Mouse (Mus musculus) heart, adult 2 months (tissue): ENCODE measurements around the gene Gm884. TPM values are rescaled to one million over a fixed set of nuclear protein-coding genes. Genes with fewer than 3 reads are reported as not detected.

Experiments used
- DNase-seq, 2 experiments: peaks; one replicate each; pipeline ENCODE4 v3.0.0; 2021
- H3K27ac ChIP-seq: fragments of 200-600 bp; 2 replicates; pipeline ENCODE4 v1.8.1; 2022
- H3K27me3 ChIP-seq: fragments of 200-500 bp; 2 replicates; pipeline ENCODE4 v1.6.1; 2012; ENCODE audit warnings: mild to moderate bottlenecking, low read length, inconsistent platforms, mixed read lengths; ENCODE audit not compliant: control insufficient read depth, insufficient read depth
- H3K36me3 ChIP-seq: fragments of 200-500 bp; 2 replicates; pipeline ENCODE4 v1.6.1; 2012; ENCODE audit warnings: low read length, inconsistent platforms; ENCODE audit not compliant: control insufficient read depth, insufficient read depth
- H3K4me1 ChIP-seq: fragments of 200-500 bp; 2 replicates; pipeline ENCODE4 v1.6.1; 2011; ENCODE audit warnings: low read length; ENCODE audit not compliant: control insufficient read depth, insufficient read depth
- H3K4me3 ChIP-seq: fragments of 200-600 bp; 2 replicates; pipeline ENCODE4 v1.8.1; 2022
- H3K79me2 ChIP-seq: fragments of 200-500 bp; replicated peaks from 2 replicates; pipeline ENCODE4 v1.6.1; 2012; ENCODE audit warnings: mild to moderate bottlenecking, inconsistent platforms, low read length, moderate library complexity, mixed read lengths; ENCODE audit not compliant: control insufficient read depth, insufficient read depth
- H3K9ac ChIP-seq: fragments of 200-500 bp; 2 replicates; pipeline ENCODE4 v1.6.1; 2012; ENCODE audit warnings: low read depth, mild to moderate bottlenecking, control low read depth, inconsistent platforms, low read length, mixed read lengths
- CTCF ChIP-seq: fragments of 200-600 bp; IDR thresholded peaks from 2 replicates; pipeline ENCODE4 v1.8.1; 2022; ENCODE audit warnings: antibody characterized with exemption, mild to moderate bottlenecking, moderate library complexity
- EP300 ChIP-seq: fragments of 200-500 bp; IDR thresholded peaks from 2 replicates; pipeline ENCODE4 v1.6.1; 2011; ENCODE audit warnings: low read depth, low read length, control low read depth; ENCODE audit not compliant: insufficient read depth
- POLR2A ChIP-seq: fragments of 200-500 bp; IDR thresholded peaks from 2 replicates; pipeline ENCODE4 v1.6.1; 2011; ENCODE audit warnings: mild to moderate bottlenecking, low read depth, low read length, control low read depth; ENCODE audit not compliant: insufficient read depth
- WGBS: fragments of 180-500 bp; shearing (Covaris S2); methylation state at CpG from one replicate; pipeline ENCODE4 v1.1.7; 2018; 5-methylcytosine and 5-hydroxymethylcytosine counted together
- intact Hi-C: fragments of 180-260 bp; cut with DNase I; formaldehyde crosslinking; loops from one replicate; pipeline ENCODE4 v1.15.1; 2025
- polyA plus RNA-seq: library from polyadenylated mRNA; depleted of rRNA; stranded (reverse); fragments of >200 nt; gene quantifications from 2 replicates; pipeline ENCODE4 v1.2.3, GENCODE M21; 2012
- total RNA-seq, 2 experiments: library from RNA; stranded (reverse); gene quantifications; 2 replicates each; pipeline ENCODE4 v1.2.3; 2021

The Gm884 gene
- total and polyA plus RNA-seq, 3 experiments: not detected

DNA sequence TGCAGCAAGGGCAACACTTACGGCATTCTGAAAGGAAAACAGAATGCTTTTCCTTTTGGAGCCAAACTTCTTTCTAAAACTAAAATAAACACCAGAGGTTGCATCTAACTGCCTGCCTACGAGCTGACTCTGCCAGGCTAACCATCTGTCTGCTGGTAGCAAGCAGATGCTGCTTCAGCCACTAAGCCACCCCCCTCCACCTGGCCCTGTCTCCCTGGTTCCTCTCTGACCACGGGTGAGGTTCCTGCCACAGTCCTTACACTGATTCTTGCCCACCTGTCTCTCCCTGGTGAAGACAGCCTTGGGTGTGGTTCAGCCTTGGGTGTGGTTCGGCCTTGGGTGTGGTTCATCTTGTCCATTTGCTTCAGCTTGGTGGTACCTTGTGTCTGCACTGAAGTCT lies 40.9 kb upstream of the Gm884 start:
- intact Hi-C loops: no loop called here
- H3K36me3 ChIP-seq: no peaks in the 10 kb centered on the region
- DNase-seq: no peak
- no peak for TF ChIP-seq CTCF
- no peak for TF ChIP-seq EP300
- TF ChIP-seq POLR2A: no peak
- no peaks in the 10 kb centered on the region for H3K4me1 ChIP-seq
- H3K4me3 ChIP-seq: no peak overlapping the region
- no peaks in the 10 kb centered on the region; the same call in 1 of the 2 replicates for H3K27me3 ChIP-seq
- no peaks in the 10 kb centered on the region for H3K79me2 ChIP-seq
- no peak overlapping the region for H3K27ac ChIP-seq
- 42% methylated on average over 4 of the region's 4 CpGs for WGBS
- no peak overlapping the region for H3K9ac ChIP-seq

DNA sequence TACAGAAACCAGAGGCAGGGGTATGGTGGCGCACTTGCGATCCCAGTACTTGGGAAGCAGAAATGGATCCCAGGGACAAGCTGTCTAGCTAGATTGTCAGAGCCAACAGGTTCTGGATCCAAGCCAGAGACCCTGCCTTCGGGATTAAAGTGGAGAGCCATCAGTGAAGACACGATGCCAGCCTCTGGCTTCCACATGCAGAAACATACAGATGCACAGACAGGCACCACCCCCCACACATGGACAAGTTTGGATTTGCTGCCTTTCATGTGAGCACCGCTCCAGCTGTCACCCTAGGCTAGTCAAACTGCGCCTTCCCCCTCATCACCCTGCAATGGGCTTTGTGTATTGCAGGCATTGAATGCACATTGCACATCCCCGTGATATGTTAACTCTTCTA lies 37.2 kb upstream of the Gm884 start:
- H3K79me2 ChIP-seq: no peaks in the 10 kb centered on the region
- TF ChIP-seq EP300 (no peak), POLR2A (no peak), CTCF (no peak)
- H3K4me1 ChIP-seq: no peaks in the 10 kb centered on the region
- H3K27me3 ChIP-seq: no peaks in the 10 kb centered on the region
- no peaks in the 10 kb centered on the region for H3K36me3 ChIP-seq
- H3K4me3 ChIP-seq: no peak overlapping the region
- intact Hi-C loops: no loop called here
- no peak overlapping the region for H3K9ac ChIP-seq
- H3K27ac ChIP-seq: no peak overlapping the region
- no peak for DNase-seq
- WGBS: 81% methylated on average over 7 of the region's 7 CpGs

- peak in 1 of 2 experiments; percentile 23 for DNase-seq
Measured at GRCm38 (mm10) chr11:103656520-103656919, 35.6 kb upstream of the Gm884 start.

GRCm38 (mm10) chr11:103653359-103653965 lies 32.5 kb upstream of the Gm884 start:
- Histone ChIP-seq H3K36me3 (no peaks in the 10 kb centered on the region), H3K27ac (no peak overlapping the region), H3K27me3 (peaks cover 13% of the 10 kb centered on the region), H3K9ac (no peak overlapping the region), H3K4me1 (no peaks in the 10 kb centered on the region), H3K79me2 (no peaks in the 10 kb centered on the region), H3K4me3 (no peak overlapping the region)
- DNase-seq: no peak
- WGBS: 48% methylated on average over 10 of the region's 10 CpGs
- TF ChIP-seq POLR2A (no peak), CTCF (no peak), EP300 (no peak)
- intact Hi-C loops: no loop called here

More at GRCm38 (mm10) chr11:103656520-103656919, 35.6 kb upstream of the Gm884 start:
- Histone ChIP-seq H3K27me3 (peaks cover 2% of the 10 kb centered on the region; the same call in 1 of the 2 replicates), H3K4me3 (no peak overlapping the region), H3K27ac (no peak overlapping the region), H3K4me1 (no peaks in the 10 kb centered on the region), H3K36me3 (no peaks in the 10 kb centered on the region), H3K79me2 (no peaks in the 10 kb centered on the region), H3K9ac (no peak overlapping the region)
- WGBS: 7% methylated on average over 3 of the region's 3 CpGs
- intact Hi-C loops: no loop called here
- TF ChIP-seq EP300: no peak
- no peak for TF ChIP-seq CTCF
- TF ChIP-seq POLR2A: no peak

DNA sequence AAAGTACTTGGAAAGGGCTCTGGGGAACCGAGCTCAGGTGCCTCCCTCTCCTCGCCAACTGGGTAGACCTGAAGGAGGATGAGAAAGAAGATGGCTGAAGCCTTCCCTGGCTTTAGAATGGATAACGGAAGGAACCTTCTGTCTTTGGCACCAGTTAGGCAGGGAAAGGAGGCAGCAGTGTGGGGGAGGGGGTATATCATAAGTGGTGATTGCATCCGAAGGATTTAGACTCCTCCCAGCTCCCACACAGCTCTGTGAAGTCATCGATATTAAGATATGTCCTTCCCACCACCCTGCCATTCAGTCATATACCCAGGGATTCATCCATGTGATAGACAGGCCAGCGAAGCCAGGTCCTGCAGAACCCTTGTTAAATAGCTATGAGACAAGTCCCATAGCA lies 30.5 kb upstream of the Gm884 start:
- H3K9ac ChIP-seq: no peak overlapping the region
- no peak for DNase-seq
- H3K27ac ChIP-seq: no peak overlapping the region
- intact Hi-C loops: no loop called here
- no peak overlapping the region for H3K4me3 ChIP-seq
- H3K27me3 ChIP-seq: peaks cover 15% of the 10 kb centered on the region
- no peaks in the 10 kb centered on the region for H3K79me2 ChIP-seq
- no peaks in the 10 kb centered on the region for H3K36me3 ChIP-seq
- 70% methylated on average over 6 of the region's 6 CpGs for WGBS
- TF ChIP-seq CTCF (no peak), POLR2A (no peak), EP300 (no peak)
- no peaks in the 10 kb centered on the region for H3K4me1 ChIP-seq

- Histone ChIP-seq H3K9ac (no peak overlapping the region), H3K27ac (no peak overlapping the region), H3K4me3 (no peak overlapping the region), H3K36me3 (no peaks in the 10 kb centered on the region), H3K79me2 (no peaks in the 10 kb centered on the region), H3K4me1 (no peaks in the 10 kb centered on the region), H3K27me3 (peaks cover 15% of the 10 kb centered on the region)
- WGBS: 2% methylated on average over 37 of the region's 37 CpGs
- TF ChIP-seq CTCF: no peak
- no peak for TF ChIP-seq EP300
- TF ChIP-seq POLR2A: no peak
- intact Hi-C loops: no loop called here
- no peak for DNase-seq
Measured at GRCm38 (mm10) chr11:103649983-103650493, 29.1 kb upstream of the Gm884 start.
